ENCODE assay signal across 8 mouse cellular contexts in genomic region chr2:109917496-109918413, GRCm38 (mm10). TPM values are rescaled to one million over a fixed set of nuclear protein-coding genes. Genes with fewer than 3 reads are reported as not detected.
DNase-seq lines count a peak whose midpoint lies in the region; ATAC-seq and TF ChIP-seq lines count a peak whose summit lies in the region.

Gene Lgr4 (plus strand): TSS chr2:109917647.

- H3K4me2 ChIP-seq in hindbrain, postnatal 0 days (ENCODE audit: low read depth, low read length), result peak within 1 kb of the TSS; percentile 66

- DNase-seq in ZHBTc4 (ENCODE audit: low read depth, low spot score), result peak; percentile 99
- peak; percentile 97 for DNase-seq in gastrocnemius, adult 2 months
- DNase-seq in hindbrain, postnatal 0 days (ENCODE audit: low spot score), result peak; percentile 96
- DNase-seq in left cerebral cortex, adult 2 months (ENCODE audit: extremely low spot score in 1 of 2, low spot score in 2 of 2), result peak; percentile 90 to 91
- DNase-seq in right cerebral cortex, postnatal 10 days (ENCODE audit: low spot score in 2 of 2), result peak; percentile 95 to 96
- DNase-seq in urinary bladder, postnatal 25 days (ENCODE audit: low spot score), result peak; percentile 88

- H3K27me3 ChIP-seq in hindbrain, postnatal 0 days (ENCODE audit: insufficient read depth, low read length), result no peaks in the 10 kb centered on the region
- peaks cover 39% of the 10 kb centered on the region for H3K27me3 ChIP-seq in megakaryocyte, embryonic 14.5 days (replicated peaks)

- peak; percentile 17; the same call in 1 of the 2 replicates for TF ChIP-seq CTCF in gastrocnemius, adult 2 months (IDR thresholded peaks at IDR 0.05)
- TF ChIP-seq CTCF in hindbrain, postnatal 0 days (IDR thresholded peaks at IDR 0.05; ENCODE audit: low read depth), result no peak
- no peak; the same call in 1 of the 2 replicates for TF ChIP-seq CTCF in left cerebral cortex, adult 2 months (IDR thresholded peaks at IDR 0.05)

- WGBS in hindbrain, postnatal 0 days, result 1% methylated on average over 82 of the region's 111 CpGs

- H3K36me3 ChIP-seq in hindbrain, postnatal 0 days (ENCODE audit: insufficient read depth, low read length), result no peaks in the 10 kb centered on the region
- no peaks in the 10 kb centered on the region for H3K36me3 ChIP-seq in megakaryocyte, embryonic 14.5 days (replicated peaks; ENCODE audit: low read length)

- H3K4me1 ChIP-seq in hindbrain, postnatal 0 days (ENCODE audit: insufficient read depth, low read length), result peaks cover 9% of the 10 kb centered on the region; the same call in 1 of the 2 replicates
- peaks cover 28% of the 10 kb centered on the region for H3K4me1 ChIP-seq in megakaryocyte, embryonic 14.5 days

- peak within 1 kb of the TSS; percentile 81 for H3K9ac ChIP-seq in hindbrain, postnatal 0 days (replicated peaks; ENCODE audit: low read length)

- H3K27ac ChIP-seq in gastrocnemius, adult 2 months, result peak within 1 kb of the TSS; percentile 91
- H3K27ac ChIP-seq in hindbrain, postnatal 0 days, result peak within 1 kb of the TSS; percentile 90
- peak within 1 kb of the TSS; percentile 86 for H3K27ac ChIP-seq in left cerebral cortex, adult 2 months

- ATAC-seq in common myeloid progenitor, adult 5-6 weeks (replicated peaks; ENCODE audit: low read depth, poor library complexity, severe bottlenecking), result peak; percentile 94
- peak; percentile 98 for ATAC-seq in hindbrain, postnatal 0 days

- intact Hi-C loops in gastrocnemius, adult 2 months (cut with DNase I), result loop anchor here (2.0 to 5.0 kb wide), 3 partner anchors 40 to 101 kb away; no protein-coding TSS in a partner anchor
- intact Hi-C loops in left cerebral cortex, adult 2 months (cut with DNase I), result loop anchor here (1.0 to 10.0 kb wide), 2 partner anchors 100 to 447 kb away; partner anchors contain the start of genes Ccdc34 and Fibin

- H3K9me3 ChIP-seq in hindbrain, postnatal 0 days (ENCODE audit: low read length), result no peaks in the 10 kb centered on the region
- no peaks in the 10 kb centered on the region for H3K9me3 ChIP-seq in megakaryocyte, embryonic 14.5 days

- H3K4me3 ChIP-seq in gastrocnemius, adult 2 months, result peak within 1 kb of the TSS; percentile 97
- peak within 1 kb of the TSS; percentile 75 for H3K4me3 ChIP-seq in hindbrain, postnatal 0 days (ENCODE audit: low read length)
- peak within 1 kb of the TSS; percentile 88 for H3K4me3 ChIP-seq in left cerebral cortex, adult 2 months
- H3K4me3 ChIP-seq in megakaryocyte, embryonic 14.5 days (replicated peaks), result peak within 1 kb of the TSS; percentile 93

RNA-seq across cellular contexts. Expression of gene Lgr4, which starts in this region (rescaled TPM):
- total RNA-seq in common myeloid progenitor, adult 5-6 weeks (2017), result 0.92 and 1.9 TPM in 2 replicates
- total RNA-seq in gastrocnemius, adult 2 months (2021), result 10 to 100 TPM; 28.9 to 30.4 TPM
- total RNA-seq in hindbrain, postnatal 0 days (2014; rRNA removed), result 27.9 and 28.2 TPM in 2 replicates
- polyA plus RNA-seq in hindbrain, postnatal 0 days (2015; fragmentation: Nextera tagmentation; extraction: Ambion mirVana), result 9.0 and 9.8 TPM in 2 replicates
- total RNA-seq in left cerebral cortex, adult 2 months (2021), result 10 to 100 TPM; 25.1 to 25.3 TPM
- polyA plus RNA-seq in megakaryocyte, embryonic 14.5 days (2012; ENCODE audit: insufficient read depth, low replicate concordance), result 0.02 TPM in 1 of 2 replicates, not detected in the other

Comparison
In these comparisons a context has a peak if more than half of its experiments do, and no peak if none do; other contexts are left out.
1. Peak in every context shown above with its lines: DNase-seq, ATAC-seq, H3K4me3 ChIP-seq and H3K27ac ChIP-seq.